Mouse (Mus musculus) liver, embryonic 14.5 days (tissue): ENCODE results near the gene Cux1. TPM values are rescaled to one million over a fixed set of nuclear protein-coding genes. Genes with fewer than 3 reads are reported as not detected.

Experiments used
- ATAC-seq: fragments of 200-750 bp; cut with Nextera tagmentation; 2 replicates; pipeline ENCODE4 v1.8.0; 2017; ENCODE audit warnings: moderate number of reproducible peaks, mild to moderate bottlenecking, moderate library complexity; ENCODE audit not compliant: insufficient read depth
- DNase-seq, 3 experiments: peaks; one replicate each; pipeline ENCODE4 v3.0.0-alpha.2; 2012 to 2013; ENCODE audit warnings: low read depth in 3 of 3, low spot score in 3 of 3
- H3K27ac ChIP-seq: fragments of 300-500 bp; sonication (generic); 2 replicates; pipeline ENCODE4 v1.5.1; 2014; ENCODE audit warnings: moderate library complexity, mild to moderate bottlenecking, control low read depth, inconsistent platforms
- H3K27me3 ChIP-seq: fragments of 300-500 bp; sonication (generic); 2 replicates; pipeline ENCODE4 v1.6.1; 2014; ENCODE audit warnings: mild to moderate bottlenecking, low read length, moderate library complexity; ENCODE audit not compliant: control insufficient read depth, insufficient read depth
- H3K36me3 ChIP-seq: fragments of 300-500 bp; sonication (generic); replicated peaks from 2 replicates; pipeline ENCODE4 v1.6.1; 2014; ENCODE audit warnings: low read depth; ENCODE audit not compliant: control insufficient read depth, insufficient read depth
- H3K4me1 ChIP-seq, 2 experiments: fragments of 200-500 bp in 1 of 2; fragments of 300-500 bp in 1 of 2; sonication (generic) in 1 of 2; replicated peaks; 2 replicates each; pipeline ENCODE4 v1.6.1; 2012 to 2014; ENCODE audit warnings: antibody characterized with exemption in 1 of 2, inconsistent platforms in 1 of 2, low read length in 1 of 2; ENCODE audit not compliant: control insufficient read depth in 2 of 2, insufficient read depth in 2 of 2
- H3K4me2 ChIP-seq: fragments of 300-500 bp; sonication (generic); 2 replicates; pipeline ENCODE4 v1.6.1; 2014; ENCODE audit warnings: low read depth, mild to moderate bottlenecking, control low read depth, moderate library complexity
- H3K4me3 ChIP-seq, 2 experiments: fragments of 200-500 bp in 1 of 2; fragments of 300-500 bp in 1 of 2; sonication (generic) in 1 of 2; 2 replicates each; pipeline ENCODE4 v1.5.1; 2012 to 2014; ENCODE audit warnings: low read depth in 2 of 2, low read length in 2 of 2, mild to moderate bottlenecking in 2 of 2, control low read depth in 1 of 2, inconsistent platforms in 1 of 2, moderate library complexity in 1 of 2; ENCODE audit not compliant: insufficient read depth in 1 of 2
- H3K9ac ChIP-seq: fragments of 300-500 bp; sonication (generic); replicated peaks from 2 replicates; pipeline ENCODE4 v1.6.1; 2014; ENCODE audit warnings: mild to moderate bottlenecking, control low read depth, moderate library complexity
- H3K9me3 ChIP-seq: fragments of 300-500 bp; sonication (generic); 2 replicates; pipeline ENCODE4 v1.6.1; 2016; ENCODE audit warnings: low read length, mixed read lengths; ENCODE audit not compliant: control insufficient read depth
- CTCF ChIP-seq: IDR thresholded peaks from 2 replicates; pipeline ENCODE4 v1.5.1; 2016; ENCODE audit warnings: antibody characterized with exemption, low read depth, control low read depth
- EP300 ChIP-seq: IDR thresholded peaks from 2 replicates; pipeline ENCODE4 v1.6.1; 2016; ENCODE audit warnings: antibody characterized with exemption, low read depth
- WGBS: fragments of 180-500 bp; shearing (Covaris S2); extraction: QIAGEN DNeasy Blood & Tissue Kit; methylation state at CpG from one replicate; pipeline ENCODE4 v1.1.7; 2014; ENCODE audit not compliant: insufficient replicate concordance; 5-methylcytosine and 5-hydroxymethylcytosine counted together
- polyA plus RNA-seq, 2 experiments: library from polyadenylated mRNA; depleted of rRNA in 1 of 2; stranded (reverse) in 1 of 2; unstranded in 1 of 2; fragments of >200 nt; fragmentation: Nextera tagmentation in 1 of 2; extraction: Ambion mirVana in 1 of 2; gene quantifications; 2 replicates each; pipeline versions ENCODE4 v1.2.1 to v1.2.3; 2012 to 2014

Gene Cux1
- polyA plus RNA-seq, 2 experiments = 9.0 to 12.4 TPM

DNA sequence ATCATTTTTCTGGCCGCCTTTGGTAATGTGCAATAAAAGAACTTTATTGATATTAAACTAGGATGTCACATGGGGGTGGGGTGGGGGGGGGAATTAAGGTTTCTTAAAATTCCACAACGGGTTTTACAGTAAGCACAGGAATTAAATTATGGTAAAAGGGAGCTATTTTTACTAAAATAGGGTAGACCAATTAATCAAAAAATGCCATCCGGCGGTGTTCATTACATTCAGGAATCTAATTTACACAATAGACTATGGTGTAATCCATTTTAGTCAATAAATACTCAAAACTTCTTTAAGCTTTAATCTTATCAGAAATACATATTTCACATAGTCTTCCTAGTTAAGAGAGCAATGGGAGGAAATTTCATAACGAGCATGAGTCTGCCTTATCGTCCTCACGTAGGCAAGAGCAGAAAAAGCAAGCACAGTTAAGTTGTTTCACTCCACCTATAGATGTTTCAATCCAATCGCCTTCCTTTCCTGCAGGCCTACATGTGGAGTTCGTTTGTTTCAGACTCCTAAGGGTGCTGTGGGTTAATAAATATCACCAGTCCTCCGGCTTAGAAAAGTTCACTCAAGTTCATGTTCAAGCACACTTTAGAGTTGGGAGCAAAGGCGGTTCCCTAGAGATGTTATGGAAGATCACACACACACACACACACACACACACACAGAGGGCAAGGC, 2.5 kb downstream of the Cux1 start:
- DNase-seq (no peak), ATAC-seq (no peak)
- Histone ChIP-seq H3K27me3 (peaks cover 23% of the 10 kb centered on the region), H3K27ac (no peak overlapping the region), H3K4me3 (peak overlapping the region; percentile 92 to 93), H3K36me3 (no peaks in the 10 kb centered on the region), H3K4me1 (peaks cover 6 to 12% of the 10 kb centered on the region in 2 experiments; a peak in 3 of 4 replicates), H3K4me2 (peak overlapping the region; percentile 99), H3K9me3 (no peaks in the 10 kb centered on the region), H3K9ac (no peak overlapping the region; the same call in 1 of the 2 replicates)
- WGBS = 36% methylated on average over 11 of the region's 11 CpGs
- TF ChIP-seq EP300 (no peak), CTCF (no peak)

DNA sequence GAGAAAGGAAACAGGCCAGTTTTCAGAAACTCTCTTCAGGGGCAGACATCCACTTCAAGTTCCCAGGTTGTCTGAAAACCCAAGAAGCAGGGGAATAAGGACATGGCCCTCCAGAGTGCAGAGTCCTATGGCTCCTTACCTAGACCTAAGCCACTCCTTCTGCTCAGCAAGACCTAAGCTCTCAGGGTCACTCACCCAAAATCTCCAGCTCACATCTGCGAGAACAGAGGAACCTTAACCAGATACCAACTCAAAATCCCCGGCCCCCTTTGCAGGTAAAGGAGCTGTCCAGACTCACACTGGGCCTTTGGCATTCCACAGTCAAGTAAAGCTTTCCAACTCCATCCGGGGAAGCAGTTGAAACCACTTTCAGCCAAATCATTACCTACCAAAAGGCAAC, 3.3 kb downstream of the Cux1 start:
- 63% methylated on average over 3 of the region's 3 CpGs for WGBS
- H3K4me1 ChIP-seq = peaks cover 6 to 12% of the 10 kb centered on the region in 2 experiments; a peak in 3 of 4 replicates
- no peak overlapping the region for H3K27ac ChIP-seq
- DNase-seq (no peak), ATAC-seq (no peak)
- no peak overlapping the region for H3K4me2 ChIP-seq
- no peak overlapping the region for H3K9ac ChIP-seq
- no peak overlapping the region for H3K4me3 ChIP-seq
- peaks cover 16% of the 10 kb centered on the region for H3K27me3 ChIP-seq
- no peaks in the 10 kb centered on the region for H3K9me3 ChIP-seq
- H3K36me3 ChIP-seq = no peaks in the 10 kb centered on the region
- no peak for TF ChIP-seq CTCF
- TF ChIP-seq EP300 = no peak

DNA sequence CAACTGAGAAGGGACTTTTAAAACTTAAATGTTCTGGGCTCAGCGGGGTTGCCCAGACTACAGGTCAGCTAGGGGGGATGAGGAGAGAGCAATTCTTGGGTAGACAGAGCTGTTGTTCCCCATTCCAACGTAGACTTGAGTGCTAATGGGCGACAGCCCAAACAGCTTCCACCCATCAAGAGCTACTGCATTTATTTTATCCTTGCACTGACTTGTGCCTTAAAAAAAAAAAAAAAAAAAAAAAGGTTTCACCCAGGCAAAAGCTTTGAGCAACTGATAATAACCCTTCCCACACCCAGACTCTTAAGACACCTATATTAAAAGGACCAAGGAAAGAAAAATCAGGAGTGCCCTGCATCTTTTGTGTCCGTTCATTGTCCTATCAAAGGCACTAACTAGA, 4.2 kb downstream of the Cux1 start:
- H3K4me2 ChIP-seq = no peak overlapping the region
- ATAC-seq (no peak), DNase-seq (no peak)
- 39% methylated on average over 4 of the region's 4 CpGs for WGBS
- H3K4me3 ChIP-seq = no peak overlapping the region
- peaks cover 7% of the 10 kb centered on the region for H3K27me3 ChIP-seq
- no peaks in the 10 kb centered on the region for H3K9me3 ChIP-seq
- H3K27ac ChIP-seq = no peak overlapping the region
- TF ChIP-seq EP300 = no peak
- TF ChIP-seq CTCF = no peak
- H3K36me3 ChIP-seq = no peaks in the 10 kb centered on the region
- H3K4me1 ChIP-seq = peaks cover 6 to 12% of the 10 kb centered on the region in 2 experiments; a peak in 3 of 4 replicates
- no peak overlapping the region for H3K9ac ChIP-seq

DNA sequence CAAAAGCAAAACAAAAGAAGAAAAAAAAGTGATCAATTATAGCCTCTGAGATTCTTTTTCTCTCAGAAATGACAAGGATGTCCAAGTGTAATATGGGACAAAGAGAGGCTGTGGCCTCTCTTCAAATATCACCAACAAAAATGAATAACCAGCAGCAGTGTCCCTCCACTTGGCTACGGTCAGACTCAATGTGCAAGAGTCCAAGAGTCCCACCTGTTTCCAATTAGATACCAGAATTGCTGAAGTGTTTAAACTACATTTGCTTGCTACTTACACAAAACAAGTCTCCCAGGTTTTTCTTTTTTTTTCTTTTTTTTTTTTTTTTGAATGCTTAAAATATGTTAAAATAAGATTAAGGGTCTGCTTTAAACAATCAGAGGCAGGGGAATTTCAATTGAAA, 5.1 kb downstream of the Cux1 start:
- no peak for DNase-seq

DNA sequence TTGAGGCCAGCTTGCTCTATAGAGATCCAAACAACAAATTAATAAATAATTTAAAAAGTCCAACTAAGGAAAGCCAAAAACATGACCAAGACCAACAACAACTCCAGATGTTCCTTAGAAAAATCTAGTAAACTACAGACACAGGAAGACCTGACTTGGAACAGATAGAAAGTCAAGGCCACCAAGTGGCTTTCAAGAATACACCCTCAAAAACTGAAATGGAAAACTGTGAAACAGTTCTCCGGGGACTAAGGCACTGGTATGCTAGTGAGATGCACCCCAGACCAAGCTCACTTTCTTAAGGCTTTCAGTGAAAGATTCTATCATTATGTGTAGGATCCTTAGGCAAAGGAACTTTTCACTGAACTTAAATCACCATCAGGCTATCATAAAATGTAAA, 5.6 kb downstream of the Cux1 start:
- H3K9ac ChIP-seq = no peak overlapping the region
- no peaks in the 10 kb centered on the region for H3K27me3 ChIP-seq
- TF ChIP-seq EP300 (no peak), CTCF (no peak)
- no peaks in the 10 kb centered on the region for H3K9me3 ChIP-seq
- WGBS = 50% methylated on average over 1 of the region's 1 CpGs
- no peak for DNase-seq
- H3K4me2 ChIP-seq = no peak overlapping the region
- ATAC-seq = no peak
- no peak overlapping the region for H3K4me3 ChIP-seq
- H3K36me3 ChIP-seq = no peaks in the 10 kb centered on the region
- H3K4me1 ChIP-seq = peaks cover 6 to 12% of the 10 kb centered on the region in 2 experiments; a peak in 3 of 4 replicates
- H3K27ac ChIP-seq = no peak overlapping the region

More for the DNA sequence above, 5.1 kb downstream of the Cux1 start:
- H3K36me3 ChIP-seq = no peaks in the 10 kb centered on the region
- no peak for ATAC-seq
- 75% methylated on average over 1 of the region's 1 CpGs for WGBS
- H3K4me3 ChIP-seq = no peak overlapping the region
- TF ChIP-seq CTCF (no peak), EP300 (no peak)
- no peak overlapping the region for H3K4me2 ChIP-seq
- H3K27ac ChIP-seq = no peak overlapping the region
- H3K9ac ChIP-seq = no peak overlapping the region
- H3K9me3 ChIP-seq = no peaks in the 10 kb centered on the region
- peaks cover 6 to 12% of the 10 kb centered on the region in 2 experiments; a peak in 3 of 4 replicates for H3K4me1 ChIP-seq
- no peaks in the 10 kb centered on the region for H3K27me3 ChIP-seq
